Mouse (Mus musculus) thymus, adult 2 months (tissue): ENCODE data around the gene Wdr18. TPM values are rescaled to one million over a fixed set of nuclear protein-coding genes. Genes with fewer than 3 reads are reported as not detected.

Experiments used
- DNase-seq: peaks from one replicate; pipeline ENCODE4 v3.0.0; 2021
- H3K27ac ChIP-seq: fragments of 200-500 bp; 2 replicates; pipeline ENCODE4 v1.5.1; 2012; ENCODE audit warnings: low read length, control low read depth; ENCODE audit not compliant: control insufficient read depth, insufficient read depth
- H3K27me3 ChIP-seq: fragments of 200-500 bp; 2 replicates; pipeline ENCODE4 v1.6.1; 2012; ENCODE audit warnings: mild to moderate bottlenecking, low read length, moderate library complexity, mixed read lengths; ENCODE audit not compliant: control insufficient read depth, insufficient read depth
- H3K36me3 ChIP-seq: fragments of 200-500 bp; 2 replicates; pipeline ENCODE4 v1.6.1; 2012; ENCODE audit warnings: mild to moderate bottlenecking, low read length, moderate library complexity; ENCODE audit not compliant: control insufficient read depth, insufficient read depth
- H3K4me1 ChIP-seq: fragments of 200-500 bp; replicated peaks from 2 replicates; pipeline ENCODE4 v1.6.1; 2012; ENCODE audit warnings: low read length; ENCODE audit not compliant: control insufficient read depth, insufficient read depth
- H3K4me3 ChIP-seq: fragments of 200-500 bp; 2 replicates; pipeline ENCODE4 v1.5.1; 2012; ENCODE audit warnings: mild to moderate bottlenecking, low read length, control low read depth, moderate library complexity; ENCODE audit not compliant: control insufficient read depth, insufficient read depth
- CTCF ChIP-seq: fragments of 200-500 bp; IDR thresholded peaks from 2 replicates; pipeline ENCODE4 v1.5.1; 2012; ENCODE audit warnings: mild to moderate bottlenecking, control low read depth, low read length, moderate library complexity, borderline replicate concordance; ENCODE audit not compliant: control insufficient read depth, poor library complexity, insufficient read depth; ENCODE audit errors: extremely low read depth
- POLR2A ChIP-seq: fragments of 200-500 bp; IDR thresholded peaks from 2 replicates; pipeline ENCODE4 v1.6.1; 2012; ENCODE audit warnings: mild to moderate bottlenecking, low read length, control low read depth, moderate library complexity; ENCODE audit not compliant: control insufficient read depth, poor library complexity, insufficient read depth; ENCODE audit errors: extremely low read depth
- WGBS: fragments of 180-500 bp; shearing (Covaris S2); methylation state at CpG from one replicate; pipeline ENCODE4 v1.1.7; 2018; 5-methylcytosine and 5-hydroxymethylcytosine counted together
- polyA plus RNA-seq: library from polyadenylated mRNA; depleted of rRNA; stranded (reverse); fragments of >200 nt; gene quantifications from 2 replicates; pipeline ENCODE4 v1.2.3, GENCODE M21; 2012; rRNA removed

The Wdr18 gene
- polyA plus RNA-seq, 1 experiment: 74.5 TPM

DNA sequence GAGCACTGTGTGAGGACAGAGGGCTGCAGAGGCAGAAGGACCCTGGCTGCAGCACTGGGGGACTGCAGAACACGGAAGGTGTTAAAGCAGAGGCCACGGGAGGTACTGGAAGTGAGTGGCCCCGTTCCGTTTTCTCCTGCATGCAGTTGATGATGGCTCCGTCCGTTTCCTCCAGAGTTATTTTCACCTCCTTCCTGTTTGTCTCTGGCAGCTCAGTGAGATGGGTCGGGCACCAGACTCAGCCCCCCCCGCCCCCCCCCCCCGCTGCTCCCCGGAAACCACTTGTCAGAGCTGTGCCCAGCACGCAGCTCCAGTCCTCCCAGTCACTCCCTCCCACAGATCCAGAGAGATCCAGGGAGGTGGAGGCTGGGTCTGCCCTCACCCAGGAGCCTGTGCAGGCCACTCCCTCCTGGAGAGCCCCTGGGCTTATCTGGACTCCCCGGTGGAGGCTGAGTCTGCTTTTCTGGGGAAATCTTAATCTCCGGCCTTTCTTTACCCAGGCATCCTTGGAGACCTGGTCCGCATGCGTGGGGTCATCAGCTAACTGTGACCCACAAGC is 58.9 kb downstream of the Wdr18 start:
- Histone ChIP-seq H3K36me3 (peaks cover 54% of the 10 kb centered on the region), H3K27ac (peak overlapping the region; percentile 99), H3K4me3 (peak overlapping the region; percentile 65), H3K4me1 (peaks cover 60% of the 10 kb centered on the region), H3K27me3 (no peaks in the 10 kb centered on the region)
- TF ChIP-seq CTCF: no peak
- TF ChIP-seq POLR2A: 0 out of 2 replicates have a peak, but pooled peaks have one; percentile 45
- peak; percentile 67 for DNase-seq
- 20% methylated on average over 13 of the region's 15 CpGs for WGBS

DNA sequence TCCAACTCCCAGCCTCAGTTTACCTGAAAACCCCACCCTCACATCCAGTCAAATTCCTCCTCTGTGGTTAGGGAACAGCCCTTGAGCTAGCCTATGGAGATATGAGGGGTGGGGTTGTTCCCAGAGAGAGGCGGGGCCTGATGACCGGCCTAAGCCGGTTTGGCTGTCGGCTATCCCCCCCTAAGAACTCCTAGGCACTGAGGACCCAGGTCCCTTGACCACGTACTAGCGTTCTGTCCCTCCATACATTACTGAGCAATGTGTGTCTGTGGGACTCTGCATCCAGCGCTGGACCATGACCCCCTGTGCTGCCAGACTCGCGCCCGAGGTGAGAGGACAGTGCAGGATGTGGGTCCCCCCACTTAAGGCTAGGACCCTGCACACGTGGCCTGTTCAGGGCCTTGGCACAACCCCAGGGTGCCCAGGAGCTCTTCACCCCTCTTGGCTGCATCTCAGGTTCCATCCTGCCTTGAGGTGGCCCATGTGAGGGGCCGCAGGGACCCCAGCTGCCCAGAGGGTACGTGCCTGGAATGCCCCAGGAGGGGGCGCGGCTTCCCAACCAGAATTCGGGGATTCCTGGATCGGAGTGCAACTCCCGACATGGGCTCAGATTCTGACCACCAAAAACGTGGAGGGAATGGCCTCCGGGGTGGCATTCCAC is 59.6 kb downstream of the Wdr18 start:
- peak overlapping the region; percentile 65; the same call in 1 of the 2 replicates for H3K4me3 ChIP-seq
- peaks cover 66% of the 10 kb centered on the region for H3K4me1 ChIP-seq
- WGBS: 91% methylated on average over 20 of the region's 20 CpGs
- peak; percentile 18 for DNase-seq
- no peaks in the 10 kb centered on the region for H3K27me3 ChIP-seq
- H3K27ac ChIP-seq: peak overlapping the region; percentile 84
- H3K36me3 ChIP-seq: peaks cover 56% of the 10 kb centered on the region
- no peak for TF ChIP-seq CTCF
- no peak for TF ChIP-seq POLR2A

Other genes starting within 250 kb of the Wdr18 start
- 3.1 and 4.7 TPM in 2 replicates for gene Hcn2, start 243.5 kb upstream of the Wdr18 start, polyA plus RNA-seq
- 104 and 109 TPM in 2 replicates for gene Polrmt, start 213.6 kb upstream of the Wdr18 start, polyA plus RNA-seq
- not detected in 2 replicates for gene Fgf22, start 205.1 kb upstream of the Wdr18 start, polyA plus RNA-seq
- 375 and 472 TPM in 2 replicates for gene Rnf126, start 193.2 kb upstream of the Wdr18 start, polyA plus RNA-seq
- 15.9 and 17.1 TPM in 2 replicates for gene Fstl3, start 182.9 kb upstream of the Wdr18 start, polyA plus RNA-seq
- 23.4 and 30.1 TPM in 2 replicates for gene Prss57, start 169.2 kb upstream of the Wdr18 start, polyA plus RNA-seq
- 63.7 and 87.8 TPM in 2 replicates for gene Palm, start 166.6 kb upstream of the Wdr18 start, polyA plus RNA-seq
- 6.6 and 6.8 TPM in 2 replicates for gene Misp, start 139.2 kb upstream of the Wdr18 start, polyA plus RNA-seq
- gene Ptbp1, start 105.7 kb upstream of the Wdr18 start, polyA plus RNA-seq: 583 and 703 TPM in 2 replicates
- 5.3 and 9.2 TPM in 2 replicates for gene Prtn3, start 85.7 kb upstream of the Wdr18 start, polyA plus RNA-seq
- 1.1 and 1.9 TPM in 2 replicates for gene Plppr3, start 85.5 kb upstream of the Wdr18 start, polyA plus RNA-seq
- gene Elane, start 73.9 kb upstream of the Wdr18 start, polyA plus RNA-seq: 3.7 and 8.9 TPM in 2 replicates
- 1,248 and 1,398 TPM in 2 replicates for gene Cfd, start 69.3 kb upstream of the Wdr18 start, polyA plus RNA-seq
- gene Med16, start 51.2 kb upstream of the Wdr18 start, polyA plus RNA-seq: 103 and 121 TPM in 2 replicates
- gene Gm26602, start 49.3 kb upstream of the Wdr18 start, polyA plus RNA-seq: not detected in 2 replicates
- gene Kiss1r, start 43.2 kb upstream of the Wdr18 start, polyA plus RNA-seq: 5.8 and 7.5 TPM in 2 replicates
- gene R3hdm4, start 38.9 kb upstream of the Wdr18 start, polyA plus RNA-seq: 279 and 303 TPM in 2 replicates
- gene Arid3a, start 33.1 kb upstream of the Wdr18 start, polyA plus RNA-seq: 12.5 and 13.5 TPM in 2 replicates
- 0.07 and 0.14 TPM in 2 replicates for gene Grin3b, start 10.6 kb downstream of the Wdr18 start, polyA plus RNA-seq
- 540 and 566 TPM in 2 replicates for gene Tmem259, start 24.2 kb downstream of the Wdr18 start, polyA plus RNA-seq
- 239 and 245 TPM in 2 replicates for gene Cnn2, start 28.4 kb downstream of the Wdr18 start, polyA plus RNA-seq
- gene Abca7, start 36.3 kb downstream of the Wdr18 start, polyA plus RNA-seq: 79.5 and 83.5 TPM in 2 replicates
- 1,362 and 1,504 TPM in 2 replicates for gene Arhgap45, start 56.5 kb downstream of the Wdr18 start, polyA plus RNA-seq
- 211 and 226 TPM in 2 replicates for gene Polr2e, start 79.6 kb downstream of the Wdr18 start, polyA plus RNA-seq
- gene Gpx4, start 87.0 kb downstream of the Wdr18 start, polyA plus RNA-seq: 517 and 598 TPM in 2 replicates
- gene Sbno2, start 145.4 kb downstream of the Wdr18 start, polyA plus RNA-seq: 127 and 138 TPM in 2 replicates
- gene Stk11, start 155.7 kb downstream of the Wdr18 start, polyA plus RNA-seq: 265 and 270 TPM in 2 replicates
- 1,163 and 1,361 TPM in 2 replicates for gene Atp5d, start 178.5 kb downstream of the Wdr18 start, polyA plus RNA-seq
- gene Cbarp, start 180.7 kb downstream of the Wdr18 start, polyA plus RNA-seq: 34.0 and 37.7 TPM in 2 replicates
- gene Midn, start 188.1 kb downstream of the Wdr18 start, polyA plus RNA-seq: 342 and 374 TPM in 2 replicates
- 173 and 193 TPM in 2 replicates for gene Cirbp, start 205.8 kb downstream of the Wdr18 start, polyA plus RNA-seq
- gene 1600002K03Rik, start 212.8 kb downstream of the Wdr18 start, polyA plus RNA-seq: 11.1 and 14.8 TPM in 2 replicates
- 3.1 and 3.6 TPM in 2 replicates for gene Efna2, start 219.3 kb downstream of the Wdr18 start, polyA plus RNA-seq